Mouse (Mus musculus) lung, embryonic 16.5 days (tissue): ENCODE results near the gene Cryab. TPM values are rescaled to one million over a fixed set of nuclear protein-coding genes. Genes with fewer than 3 reads are reported as not detected.

ENCODE experiments used
- ATAC-seq: fragments of 200-750 bp; cut with Nextera tagmentation; 2 replicates; pipeline ENCODE4 v1.8.0; 2017; ENCODE audit warnings: low read depth, mild to moderate bottlenecking, moderate library complexity
- H3K27ac ChIP-seq: fragments of 300-500 bp; sonication (generic); 2 replicates; pipeline ENCODE4 v1.5.1; 2014; ENCODE audit warnings: mild to moderate bottlenecking, control low read depth, low read length
- H3K27me3 ChIP-seq: fragments of 300-500 bp; sonication (generic); 2 replicates; pipeline ENCODE4 v1.6.1; 2014; ENCODE audit warnings: low read depth, low read length, mixed read lengths; ENCODE audit not compliant: control insufficient read depth, insufficient read depth
- H3K36me3 ChIP-seq: fragments of 300-500 bp; sonication (generic); 2 replicates; pipeline ENCODE4 v1.6.1; 2014; ENCODE audit warnings: low read length; ENCODE audit not compliant: control insufficient read depth, insufficient read depth
- H3K4me1 ChIP-seq: fragments of 300-500 bp; sonication (generic); replicated peaks from 2 replicates; pipeline ENCODE4 v1.6.1; 2014; ENCODE audit warnings: low read length, mixed read lengths; ENCODE audit not compliant: control insufficient read depth, insufficient read depth
- H3K4me2 ChIP-seq: fragments of 300-500 bp; sonication (generic); 2 replicates; pipeline ENCODE4 v1.6.1; 2014; ENCODE audit warnings: low read depth, low read length, control low read depth
- H3K4me3 ChIP-seq: fragments of 300-500 bp; sonication (generic); 2 replicates; pipeline ENCODE4 v1.5.1; 2014; ENCODE audit warnings: mild to moderate bottlenecking, low read length, control low read depth
- H3K9ac ChIP-seq: fragments of 300-500 bp; sonication (generic); 2 replicates; pipeline ENCODE4 v1.6.1; 2014; ENCODE audit warnings: low read length, control low read depth
- H3K9me3 ChIP-seq: fragments of 300-500 bp; sonication (generic); 2 replicates; pipeline ENCODE4 v1.6.1; 2016; ENCODE audit warnings: low read length; ENCODE audit not compliant: control insufficient read depth
- WGBS: fragments of 180-500 bp; shearing (Covaris S2); extraction: QIAGEN DNeasy Blood & Tissue Kit; methylation state at CpG from one replicate; pipeline ENCODE4 v1.1.7; 2014; 5-methylcytosine and 5-hydroxymethylcytosine counted together
- polyA plus RNA-seq: library from polyadenylated mRNA; unstranded; fragments of >200 nt; fragmentation: Nextera tagmentation; extraction: Ambion mirVana; gene quantifications from 2 replicates; pipeline ENCODE4 v1.2.1, GENCODE M21; 2015

The Cryab gene
- polyA plus RNA-seq, result 173 and 174 TPM in 2 replicates

- Histone ChIP-seq H3K27ac (peak within 1 kb of the TSS; percentile 92), H3K36me3 (no peaks in the 10 kb centered on the region), H3K9ac (peak within 1 kb of the TSS; percentile 32), H3K4me3 (peak within 1 kb of the TSS; percentile 21), H3K9me3 (no peaks in the 10 kb centered on the region), H3K4me2 (peak within 1 kb of the TSS; percentile 61), H3K4me1 (peaks cover 29% of the 10 kb centered on the region), H3K27me3 (no peaks in the 10 kb centered on the region)
- WGBS, result 57% methylated on average over 22 of the region's 22 CpGs
- ATAC-seq, result no peak
Measured at GRCm38 (mm10) chr9:50751323-50751722, at the start of gene Cryab. Cryab (plus strand) TSS chr9:50751325.

GRCm38 (mm10) chr9:50704907-50705306 is 46.2 kb upstream of the Cryab start:
- Histone ChIP-seq H3K27ac (no peak overlapping the region), H3K27me3 (no peaks in the 10 kb centered on the region; the same call in 1 of the 2 replicates), H3K9ac (no peak overlapping the region), H3K4me1 (peaks cover 12% of the 10 kb centered on the region), H3K9me3 (no peaks in the 10 kb centered on the region), H3K4me3 (no peak overlapping the region), H3K4me2 (no peak overlapping the region), H3K36me3 (no peaks in the 10 kb centered on the region)
- no peak for ATAC-seq
- WGBS, result 57% methylated on average over 6 of the region's 6 CpGs

DNA sequence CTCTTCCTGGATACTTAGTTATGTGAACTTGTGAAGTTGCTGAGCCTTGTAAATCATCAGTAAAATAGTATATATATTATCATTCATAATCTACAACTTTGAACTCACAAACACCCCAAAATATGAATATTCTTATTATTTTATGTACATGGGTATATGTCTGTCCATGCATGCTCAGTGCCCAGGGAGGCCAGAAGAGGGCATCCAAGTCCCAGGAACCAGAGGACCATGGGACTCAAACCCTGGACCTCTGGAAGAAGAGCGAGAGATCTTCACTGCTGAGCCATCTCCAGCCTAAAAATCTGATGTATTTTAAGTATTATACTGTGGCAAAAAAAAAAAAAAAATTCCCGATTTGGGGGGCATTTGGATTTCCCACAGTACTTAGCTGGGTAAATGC is 42.0 kb upstream of the Cryab start:
- no peaks in the 10 kb centered on the region for H3K4me1 ChIP-seq
- peaks cover 2% of the 10 kb centered on the region; the same call in 1 of the 2 replicates for H3K36me3 ChIP-seq
- no peak for ATAC-seq
- H3K4me2 ChIP-seq, result no peak overlapping the region
- H3K4me3 ChIP-seq, result no peak overlapping the region
- WGBS, result 22% methylated on average over 2 of the region's 2 CpGs
- no peak overlapping the region for H3K9ac ChIP-seq
- H3K27ac ChIP-seq, result no peak overlapping the region
- no peaks in the 10 kb centered on the region for H3K9me3 ChIP-seq
- H3K27me3 ChIP-seq, result no peaks in the 10 kb centered on the region

- WGBS, result 80% methylated on average over 4 of the region's 4 CpGs
- no peak overlapping the region for H3K4me2 ChIP-seq
- no peak for ATAC-seq
Measured at GRCm38 (mm10) chr9:50711337-50711736, 39.8 kb upstream of the Cryab start.

GRCm38 (mm10) chr9:50714188-50714587 is 36.9 kb upstream of the Cryab start:
- ATAC-seq, result peak; percentile 30; the same call in 1 of the 2 replicates
- Histone ChIP-seq H3K4me2 (no peak overlapping the region), H3K27me3 (no peaks in the 10 kb centered on the region), H3K9me3 (no peaks in the 10 kb centered on the region), H3K4me3 (no peak overlapping the region), H3K36me3 (peaks cover 2% of the 10 kb centered on the region; the same call in 1 of the 2 replicates), H3K9ac (no peak overlapping the region), H3K27ac (no peak overlapping the region), H3K4me1 (no peaks in the 10 kb centered on the region)
- WGBS, result 40% methylated on average over 4 of the region's 4 CpGs

More at GRCm38 (mm10) chr9:50711337-50711736, 39.8 kb upstream of the Cryab start:
- Histone ChIP-seq H3K27ac (no peak overlapping the region), H3K9ac (no peak overlapping the region), H3K27me3 (no peaks in the 10 kb centered on the region), H3K4me3 (no peak overlapping the region), H3K4me1 (no peaks in the 10 kb centered on the region), H3K9me3 (no peaks in the 10 kb centered on the region), H3K36me3 (peaks cover 2% of the 10 kb centered on the region; the same call in 1 of the 2 replicates)

GRCm38 (mm10) chr9:50718878-50719277 is 32.2 kb upstream of the Cryab start:
- Histone ChIP-seq H3K4me2 (no peak overlapping the region), H3K36me3 (no peaks in the 10 kb centered on the region), H3K27ac (no peak overlapping the region), H3K27me3 (no peaks in the 10 kb centered on the region), H3K9ac (no peak overlapping the region), H3K4me1 (peaks cover 14% of the 10 kb centered on the region), H3K4me3 (no peak overlapping the region), H3K9me3 (no peaks in the 10 kb centered on the region)
- 52% methylated on average over 4 of the region's 4 CpGs for WGBS
- ATAC-seq, result no peak

- H3K4me1 ChIP-seq, result peaks cover 21% of the 10 kb centered on the region
- H3K9ac ChIP-seq, result no peak overlapping the region
- H3K27ac ChIP-seq, result no peak overlapping the region
- no peaks in the 10 kb centered on the region for H3K27me3 ChIP-seq
- 20% methylated on average over 12 of the region's 12 CpGs for WGBS
- H3K36me3 ChIP-seq, result no peaks in the 10 kb centered on the region
- no peak overlapping the region for H3K4me2 ChIP-seq
- H3K4me3 ChIP-seq, result no peak overlapping the region
- no peaks in the 10 kb centered on the region for H3K9me3 ChIP-seq
- no peak for ATAC-seq
Measured at GRCm38 (mm10) chr9:50721061-50721460, 30.1 kb upstream of the Cryab start.

- peaks cover 31% of the 10 kb centered on the region for H3K4me1 ChIP-seq
- no peak overlapping the region for H3K27ac ChIP-seq
- H3K9me3 ChIP-seq, result no peaks in the 10 kb centered on the region
- no peaks in the 10 kb centered on the region for H3K36me3 ChIP-seq
- ATAC-seq, result no peak
- 43% methylated on average over 8 of the region's 8 CpGs for WGBS
- no peak overlapping the region for H3K4me3 ChIP-seq
- H3K27me3 ChIP-seq, result no peaks in the 10 kb centered on the region
- no peak overlapping the region for H3K9ac ChIP-seq
- no peak overlapping the region for H3K4me2 ChIP-seq
Measured at GRCm38 (mm10) chr9:50722451-50722911, 28.6 kb upstream of the Cryab start.

DNA sequence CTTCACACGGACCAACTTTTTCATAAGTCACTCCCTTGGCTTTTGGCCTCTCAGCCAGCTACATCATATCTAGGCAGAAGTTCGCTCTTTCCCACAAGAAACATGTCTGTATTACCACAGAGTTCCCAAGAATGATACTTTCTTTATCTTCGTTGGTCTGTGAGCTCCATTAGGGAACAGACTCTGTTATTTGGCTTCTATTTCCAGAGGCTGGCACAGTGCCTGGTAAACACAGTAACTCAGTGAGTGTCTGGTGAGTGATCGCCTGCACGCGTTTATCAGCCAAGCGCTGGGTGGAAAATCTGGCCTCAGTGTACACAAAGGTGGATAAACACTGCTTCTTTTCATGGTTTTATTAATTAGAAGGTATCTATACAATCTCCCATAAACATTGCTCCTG is 27.7 kb upstream of the Cryab start:
- H3K27me3 ChIP-seq, result no peaks in the 10 kb centered on the region
- 21% methylated on average over 7 of the region's 7 CpGs for WGBS
- peak overlapping the region; percentile 47 for H3K4me2 ChIP-seq
- H3K4me1 ChIP-seq, result peaks cover 31% of the 10 kb centered on the region
- no peaks in the 10 kb centered on the region for H3K36me3 ChIP-seq
- peak; percentile 73 for ATAC-seq
- H3K9ac ChIP-seq, result no peak overlapping the region
- H3K9me3 ChIP-seq, result no peaks in the 10 kb centered on the region
- H3K4me3 ChIP-seq, result no peak overlapping the region
- peak overlapping the region; percentile 85 for H3K27ac ChIP-seq

GRCm38 (mm10) chr9:50724147-50724546 is 27.0 kb upstream of the Cryab start:
- WGBS, result 80% methylated on average over 2 of the region's 2 CpGs
- Histone ChIP-seq H3K36me3 (no peaks in the 10 kb centered on the region), H3K4me3 (no peak overlapping the region), H3K9me3 (no peaks in the 10 kb centered on the region), H3K27ac (no peak overlapping the region), H3K9ac (no peak overlapping the region), H3K27me3 (no peaks in the 10 kb centered on the region), H3K4me1 (peaks cover 31% of the 10 kb centered on the region), H3K4me2 (no peak overlapping the region)
- no peak for ATAC-seq
